Mouse (Mus musculus) spleen, postnatal 4 days (tissue): ENCODE measurements at regions not wholly inside any gene's neighbourhood (a gene's known extent, or its start where the extent isn't known, plus 50 kb on each side); places are given as distances from the start of the nearest gene placed in this dataset.

Experiments
- DNase-seq, 2 experiments: peaks; one replicate each; pipeline ENCODE4 v3.0.0; 2022; ENCODE audit warnings: low spot score in 2 of 2

DNA sequence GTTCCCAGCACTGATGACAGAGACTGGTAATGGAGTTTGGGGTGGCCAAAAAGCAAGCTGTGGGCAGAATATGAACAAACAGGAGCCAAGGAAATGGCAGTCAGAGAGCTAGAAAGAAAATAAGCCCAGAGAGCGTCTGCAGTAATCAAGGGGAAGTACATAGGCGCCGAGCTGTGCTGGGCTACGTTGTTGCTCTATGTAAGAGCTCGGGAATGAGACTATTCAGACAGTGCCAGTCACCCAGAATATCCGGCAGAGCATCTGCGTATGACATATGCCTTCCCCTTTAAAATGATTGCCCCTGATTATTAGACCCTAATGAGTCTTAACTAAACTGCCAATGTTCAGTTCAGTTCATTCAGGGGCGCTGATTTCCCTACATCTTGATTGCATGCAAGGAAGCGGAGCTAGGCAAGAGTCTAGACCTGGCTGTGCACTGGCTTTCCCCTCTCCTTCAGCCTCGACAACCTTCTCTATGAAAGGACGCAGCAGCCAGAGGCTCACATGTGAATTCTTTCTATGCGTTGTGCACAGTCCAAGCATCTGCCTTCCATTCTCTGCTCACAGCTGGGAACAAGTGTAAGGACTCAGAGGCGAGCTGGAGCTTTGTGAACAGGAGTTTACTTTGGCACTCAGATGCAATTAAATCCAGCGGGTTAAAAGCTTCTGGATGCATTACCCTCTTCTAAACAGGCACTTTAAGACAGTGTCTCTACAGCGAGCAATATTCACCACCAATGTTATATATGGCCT, 125.7 kb upstream of the Gdf10 start:
- DNase-seq, result no peak

DNA sequence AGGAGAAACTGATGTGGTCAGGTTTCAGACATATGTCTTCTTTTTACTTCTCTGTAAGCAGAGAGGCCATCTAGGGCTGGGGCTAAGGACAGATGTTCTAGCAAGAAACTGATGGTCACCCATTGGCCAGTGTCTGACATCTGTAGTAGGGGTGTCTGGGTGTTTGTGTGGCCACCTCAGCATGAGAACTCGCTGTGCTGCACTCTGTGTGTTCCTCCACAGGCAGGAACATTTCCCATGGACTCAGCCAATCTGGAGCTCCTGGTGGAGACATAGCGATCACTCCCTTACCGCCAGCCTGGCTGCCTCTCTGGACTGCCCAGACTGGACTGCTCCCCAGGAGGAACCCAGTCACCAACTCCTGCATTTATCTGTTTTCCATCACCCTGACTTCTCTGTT, 119.1 kb upstream of the Gdf10 start:
- DNase-seq, result no peak

GRCm38 (mm10) chr14:33804721-33805120, 118.7 kb upstream of the Gdf10 start:
- DNase-seq, result no peak

DNA sequence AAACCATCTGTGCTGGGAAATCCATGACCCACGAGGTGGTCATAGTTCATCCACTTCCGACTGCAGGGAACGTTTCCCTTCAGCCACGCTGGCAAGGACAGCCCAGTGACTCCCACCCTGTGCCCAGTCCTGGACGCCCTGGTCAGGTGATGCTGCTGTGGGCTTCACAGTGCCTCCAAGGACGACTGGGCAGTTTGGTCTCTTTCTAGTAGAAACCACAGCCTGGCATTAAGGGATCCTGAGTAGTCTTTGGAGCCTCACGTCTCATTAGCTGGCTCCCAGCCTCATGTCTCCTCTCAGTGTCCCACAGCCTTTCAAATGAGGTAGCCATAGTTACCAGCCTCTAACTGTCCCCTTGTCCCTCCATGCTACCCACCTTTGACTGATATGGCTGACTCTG, 116.2 kb upstream of the Gdf10 start:
- DNase-seq, result no peak

DNA sequence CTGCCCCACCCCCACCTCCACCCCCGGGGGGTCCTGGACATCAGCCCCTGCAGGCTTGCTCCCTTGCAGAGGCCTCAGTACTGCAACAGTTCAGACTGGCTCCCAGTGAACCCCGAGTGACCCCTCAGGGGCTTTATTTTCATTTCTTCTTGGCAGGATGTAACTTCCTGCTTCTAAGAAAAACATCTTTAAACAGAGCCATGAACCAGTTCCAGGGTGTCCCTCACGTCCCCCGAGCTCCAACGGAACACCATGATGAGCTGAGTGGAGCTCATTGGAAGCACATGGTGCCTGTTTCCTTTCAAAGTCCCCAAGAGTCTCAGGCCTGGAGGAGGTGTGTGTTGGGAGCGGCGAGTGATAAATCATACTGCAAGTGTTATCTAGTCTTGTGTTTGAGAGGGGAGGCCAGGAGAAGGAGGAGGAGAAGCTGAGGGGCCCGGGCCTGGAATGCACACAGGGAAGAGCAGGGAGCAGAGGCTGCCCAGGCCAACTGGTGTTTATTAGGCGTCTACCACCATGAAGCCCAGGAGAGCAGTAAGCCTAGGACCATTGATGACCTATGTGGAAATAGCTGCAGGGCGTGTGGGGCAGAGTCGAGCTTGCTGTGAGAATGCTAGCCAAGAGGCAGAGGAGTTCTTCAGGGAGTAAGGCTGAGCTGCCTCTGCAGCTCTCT, 114.7 kb upstream of the Gdf10 start:
- DNase-seq, result no peak

DNA sequence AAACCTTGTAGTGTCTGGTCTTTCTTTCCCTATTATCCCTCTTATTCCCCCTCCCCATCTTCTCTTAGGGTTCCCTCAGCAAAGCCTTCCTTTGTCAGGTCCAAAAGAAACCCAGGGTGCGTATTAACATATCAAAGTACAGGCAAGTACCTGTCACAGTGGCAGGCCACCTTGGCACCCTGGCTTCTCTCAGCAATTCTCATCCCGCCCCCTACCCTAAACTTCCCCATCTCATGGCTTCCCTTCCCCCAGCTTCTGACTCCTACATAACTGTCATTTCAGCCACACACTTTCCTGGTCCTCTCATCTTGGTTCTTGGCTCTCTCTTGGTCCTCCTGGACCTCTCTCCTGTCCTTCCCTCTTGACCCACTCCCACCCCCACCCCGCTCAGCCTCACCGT, 112.8 kb upstream of the Gdf10 start:
- DNase-seq, result no peak

GRCm38 (mm10) chr14:33811241-33811640, 112.1 kb upstream of the Gdf10 start:
- no peak for DNase-seq

DNA sequence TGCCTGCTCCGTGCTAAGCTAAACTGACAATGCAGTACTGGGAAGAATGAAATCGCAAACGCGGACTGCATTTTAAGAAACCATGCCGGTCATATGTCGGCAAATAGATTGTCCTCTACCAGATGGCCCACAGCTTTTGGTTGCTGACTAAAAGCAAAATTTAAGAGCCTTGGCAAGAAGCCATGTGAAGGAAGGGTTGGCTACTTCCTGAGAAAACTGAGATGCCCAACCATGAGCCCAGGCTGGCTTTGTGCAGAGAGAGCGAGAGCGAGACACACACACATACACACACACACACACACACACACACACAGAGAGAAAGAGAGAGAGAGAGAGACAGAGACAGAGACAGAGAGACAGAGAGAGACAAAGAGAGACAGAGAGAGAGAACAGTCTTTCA, 111.1 kb upstream of the Gdf10 start:
- DNase-seq, result no peak

- DNase-seq, result no peak
Measured at GRCm38 (mm10) chr14:33812772-33813171, 110.6 kb upstream of the Gdf10 start.

GRCm38 (mm10) chr14:33813274-33813673, 110.1 kb upstream of the Gdf10 start:
- no peak for DNase-seq

DNA sequence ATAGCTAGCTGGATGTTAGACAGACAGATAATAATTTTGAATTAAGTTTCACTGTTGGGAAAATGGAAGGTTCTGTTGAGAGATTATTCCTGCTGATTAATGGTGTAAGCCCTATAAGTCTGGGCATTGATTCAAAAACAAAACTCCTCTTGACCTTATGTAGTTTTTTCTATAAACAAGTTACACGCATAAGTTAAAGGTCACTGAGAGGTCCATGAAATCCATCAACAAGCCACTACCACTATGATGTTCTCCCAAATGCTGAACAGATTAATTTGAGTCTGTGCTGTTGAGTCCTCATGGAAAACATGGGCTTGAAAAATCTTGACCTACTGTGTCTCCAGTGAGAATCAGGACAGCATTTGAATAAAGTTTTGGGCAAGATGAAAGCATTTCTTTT, 109.3 kb upstream of the Gdf10 start:
- DNase-seq, result no peak

GRCm38 (mm10) chr14:33814599-33814998, 108.8 kb upstream of the Gdf10 start:
- DNase-seq, result no peak

DNA sequence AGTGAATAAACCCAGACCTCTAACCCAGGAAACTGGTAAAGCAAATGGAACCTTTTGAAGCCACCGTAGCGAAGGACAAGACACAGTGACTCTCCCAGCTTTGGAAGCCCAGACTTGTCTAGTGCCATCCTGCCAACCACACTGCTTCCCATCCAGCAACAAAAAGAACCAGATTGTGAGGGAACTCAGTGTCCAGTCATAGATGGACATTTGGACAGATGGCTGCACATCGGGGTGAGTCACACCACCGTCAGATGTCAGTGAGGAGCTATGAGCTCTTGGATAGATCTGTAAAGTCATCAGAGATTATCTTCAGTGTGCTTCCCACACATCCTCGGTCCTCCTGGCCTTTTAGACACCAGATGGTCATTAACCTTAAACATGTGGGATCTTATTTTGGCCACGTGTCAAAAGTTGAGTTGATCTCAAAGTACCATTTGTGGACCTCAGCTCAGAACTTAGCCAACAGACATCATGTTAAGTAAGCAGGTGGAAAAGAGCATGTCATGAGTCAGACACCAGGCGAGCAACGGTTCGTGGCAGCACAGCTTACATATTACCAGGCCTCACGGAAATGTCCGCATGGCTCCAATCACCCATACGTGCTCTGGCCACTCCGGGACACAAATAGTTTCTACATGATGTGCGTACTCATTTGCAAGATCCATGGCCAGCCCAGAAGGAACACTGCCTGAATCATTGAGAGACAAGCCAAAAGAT, 102.7 kb upstream of the Gdf10 start:
- no peak for DNase-seq

GRCm38 (mm10) chr14:33821436-33821835, 102.0 kb upstream of the Gdf10 start:
- no peak for DNase-seq

- no peak for DNase-seq
Measured at GRCm38 (mm10) chr14:33824421-33824874, 98.9 kb upstream of the Gdf10 start.

GRCm38 (mm10) chr14:33826003-33826644, 97.3 kb upstream of the Gdf10 start:
- DNase-seq, result no peak

DNA sequence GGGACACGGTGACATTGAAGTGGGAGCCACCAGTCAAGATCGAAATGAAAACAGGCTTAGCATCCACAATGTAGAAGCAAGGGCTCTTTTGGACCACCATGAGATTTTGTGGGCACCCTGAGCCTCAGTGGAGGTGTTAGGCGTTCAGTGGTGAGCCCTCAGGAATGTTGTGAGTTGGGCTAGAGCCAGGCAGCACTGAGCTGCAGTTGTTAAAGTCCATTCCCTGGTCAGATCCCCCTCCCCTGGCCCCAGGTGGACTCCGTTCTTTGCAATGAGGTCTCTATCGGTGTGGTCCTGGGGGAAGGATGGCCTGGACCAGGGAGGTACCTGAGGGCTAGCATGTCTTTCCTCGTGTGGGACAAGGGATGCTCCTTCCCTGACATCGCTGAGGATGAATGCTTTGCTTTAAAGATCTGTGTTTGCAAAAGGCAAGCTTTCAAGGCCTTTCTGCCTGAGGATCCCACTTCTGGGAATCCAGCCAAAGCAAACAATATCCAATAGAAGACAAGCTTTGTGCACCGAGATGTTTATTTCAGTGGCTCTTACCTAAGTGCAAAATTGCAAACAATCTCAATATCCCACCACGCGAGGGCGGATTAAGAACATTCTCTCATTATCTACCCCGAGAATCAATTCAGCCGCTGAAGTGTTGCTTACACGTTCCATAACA, 90.6 kb upstream of the Gdf10 start:
- DNase-seq, result no peak

- no peak for DNase-seq
Measured at GRCm38 (mm10) chr14:33836341-33836740, 87.0 kb upstream of the Gdf10 start.

GRCm38 (mm10) chr14:33841821-33842220, 81.6 kb upstream of the Gdf10 start:
- DNase-seq, result no peak

- DNase-seq, result no peak
Measured at GRCm38 (mm10) chr14:33853499-33853898, 69.9 kb upstream of the Gdf10 start.

GRCm38 (mm10) chr14:33854181-33854580, 69.2 kb upstream of the Gdf10 start:
- DNase-seq, result no peak

- DNase-seq, result no peak
Measured at GRCm38 (mm10) chr14:33856992-33857391, 66.4 kb upstream of the Gdf10 start.
